Mouse (Mus musculus) MEL (cell line): Measurements from ENCODE around the gene Olfr346. TPM values are rescaled to one million over a fixed set of nuclear protein-coding genes. Genes with fewer than 3 reads are reported as not detected.

Source experiments
- DNase-seq: peaks from one replicate; pipeline ENCODE4 v3.0.0; 2011; ENCODE audit warnings: low read depth, low spot score
- H3K27ac ChIP-seq: 2 replicates; pipeline ENCODE4 v1.5.1; 2012; ENCODE audit warnings: low read depth, mild to moderate bottlenecking, control low read depth, low read length, moderate library complexity; ENCODE audit not compliant: control insufficient read depth
- H3K27me3 ChIP-seq, 2 experiments: fragments of 150-350 bp in 1 of 2; sonication (generic) in 1 of 2; 2 replicates each; pipeline ENCODE4 v1.6.1; 2012; ENCODE audit warnings: low read length in 2 of 2, mild to moderate bottlenecking in 2 of 2, improper control_type of control experiment in 1 of 2, moderate library complexity in 1 of 2; ENCODE audit not compliant: insufficient read depth in 2 of 2, control insufficient read depth in 1 of 2
- H3K36me3 ChIP-seq, 2 experiments: 2 replicates each; pipeline ENCODE4 v1.6.1; 2012 to 2014; ENCODE audit warnings: low read length in 2 of 2, improper control_type of control experiment in 1 of 2, inconsistent platforms in 1 of 2, mild to moderate bottlenecking in 1 of 2; ENCODE audit not compliant: insufficient read depth in 2 of 2, control insufficient read depth in 1 of 2
- H3K4me1 ChIP-seq, 2 experiments: fragments of 150-350 bp in 1 of 2; sonication (generic) in 1 of 2; 2 replicates each; pipeline ENCODE4 v1.6.1; 2012; ENCODE audit warnings: low read length in 2 of 2, improper control_type of control experiment in 1 of 2, mild to moderate bottlenecking in 1 of 2; ENCODE audit not compliant: insufficient read depth in 2 of 2, control insufficient read depth in 1 of 2
- H3K4me3 ChIP-seq, 2 experiments: fragments of 150-350 bp in 1 of 2; sonication (generic) in 1 of 2; 2 replicates each; pipeline ENCODE4 v1.5.1; 2012; ENCODE audit warnings: low read depth in 2 of 2, low read length in 2 of 2, mild to moderate bottlenecking in 2 of 2, moderate library complexity in 2 of 2, control low read depth in 1 of 2, improper control_type of control experiment in 1 of 2; ENCODE audit not compliant: control insufficient read depth in 1 of 2, insufficient read depth in 1 of 2
- H3K79me2 ChIP-seq: 2 replicates; pipeline ENCODE4 v1.6.1; 2012; ENCODE audit warnings: mild to moderate bottlenecking, low read length, moderate library complexity; ENCODE audit not compliant: control insufficient read depth, poor library complexity, insufficient read depth
- H3K9ac ChIP-seq: 2 replicates; pipeline ENCODE4 v1.6.1; 2012; ENCODE audit warnings: low read depth, mild to moderate bottlenecking, control low read depth, low read length, moderate library complexity; ENCODE audit not compliant: control insufficient read depth, poor library complexity, severe bottlenecking
- H3K9me3 ChIP-seq: fragments of 150-350 bp; sonication (generic); replicated peaks from 2 replicates; pipeline ENCODE4 v1.6.1; 2012; ENCODE audit warnings: mild to moderate bottlenecking, low read length, improper control_type of control experiment, moderate library complexity; ENCODE audit not compliant: insufficient read depth
- BHLHE40 ChIP-seq: IDR thresholded peaks from 2 replicates; pipeline ENCODE4 v1.6.1; 2012; ENCODE audit warnings: low read depth, mild to moderate bottlenecking, inconsistent platforms, low read length, improper control_type of control experiment, borderline replicate concordance
- CHD1 ChIP-seq: IDR thresholded peaks from 2 replicates; pipeline ENCODE4 v1.6.1; 2012; ENCODE audit warnings: low read depth, mild to moderate bottlenecking, inconsistent platforms, low read length, improper control_type of control experiment
- CHD2 ChIP-seq: IDR thresholded peaks from 2 replicates; pipeline ENCODE4 v1.6.1; 2011; ENCODE audit warnings: low read length, improper control_type of control experiment
- E2F4 ChIP-seq: IDR thresholded peaks from 2 replicates; pipeline ENCODE4 v1.6.1; 2011; ENCODE audit warnings: low read depth, low read length, improper control_type of control experiment, borderline replicate concordance
- ELF1 ChIP-seq: IDR thresholded peaks from 2 replicates; pipeline ENCODE4 v1.6.1; 2014; ENCODE audit warnings: low read depth, mild to moderate bottlenecking, inconsistent platforms, low read length, improper control_type of control experiment, moderate library complexity
- EP300 ChIP-seq, 2 experiments: IDR thresholded peaks; 2 replicates each; pipeline ENCODE4 v1.6.1; 2011; ENCODE audit warnings: improper control_type of control experiment in 2 of 2, low read length in 2 of 2, low read depth in 1 of 2, mild to moderate bottlenecking in 1 of 2
- ETS1 ChIP-seq: IDR thresholded peaks from 2 replicates; pipeline ENCODE4 v1.6.1; 2012; ENCODE audit warnings: low read depth, mild to moderate bottlenecking, inconsistent platforms, low read length, improper control_type of control experiment, moderate library complexity
- GABPA ChIP-seq: IDR thresholded peaks from 2 replicates; pipeline ENCODE4 v1.6.1; 2012; ENCODE audit warnings: low read depth, mild to moderate bottlenecking, inconsistent platforms, low read length, improper control_type of control experiment, moderate library complexity
- HCFC1 ChIP-seq: IDR thresholded peaks from 2 replicates; pipeline ENCODE4 v1.6.1; 2012; ENCODE audit warnings: low read depth, mild to moderate bottlenecking, inconsistent platforms, low read length, improper control_type of control experiment, moderate library complexity
- JUND ChIP-seq: IDR thresholded peaks from 2 replicates; pipeline ENCODE4 v1.6.1; 2011; ENCODE audit warnings: low read depth, mild to moderate bottlenecking, improper control_type of control experiment, low read length
- MAFK ChIP-seq: IDR thresholded peaks from 2 replicates; pipeline ENCODE4 v1.6.1; 2011; ENCODE audit warnings: low read depth, mild to moderate bottlenecking, low read length, improper control_type of control experiment, borderline replicate concordance
- MAX ChIP-seq: IDR thresholded peaks from 2 replicates; pipeline ENCODE4 v1.6.1; 2011; ENCODE audit warnings: low read length, improper control_type of control experiment
- MAZ ChIP-seq: IDR thresholded peaks from 2 replicates; pipeline ENCODE4 v1.6.1; 2012; ENCODE audit warnings: low read depth, mild to moderate bottlenecking, inconsistent platforms, low read length, improper control_type of control experiment
- MYC ChIP-seq: IDR thresholded peaks from 2 replicates; pipeline ENCODE4 v1.6.1; 2011; ENCODE audit warnings: low read depth, mild to moderate bottlenecking, low read length, improper control_type of control experiment, moderate library complexity
- NRF1 ChIP-seq: IDR thresholded peaks from 2 replicates; pipeline ENCODE4 v1.6.1; 2014; ENCODE audit warnings: low read depth, mild to moderate bottlenecking, inconsistent platforms, low read length, improper control_type of control experiment, moderate library complexity; ENCODE audit not compliant: poor library complexity, insufficient read depth, severe bottlenecking
- POLR2AphosphoS5 ChIP-seq: IDR thresholded peaks from 2 replicates; pipeline ENCODE4 v1.6.1; 2012; ENCODE audit warnings: low read depth, borderline replicate concordance, mild to moderate bottlenecking, inconsistent platforms, low read length, moderate library complexity, mixed read lengths
- RAD21 ChIP-seq: IDR thresholded peaks from 2 replicates; pipeline ENCODE4 v1.6.1; 2011; ENCODE audit warnings: mild to moderate bottlenecking, low read depth, low read length, improper control_type of control experiment
- SIN3A ChIP-seq: IDR thresholded peaks from 2 replicates; pipeline ENCODE4 v1.6.1; 2012; ENCODE audit warnings: low read length, improper control_type of control experiment, inconsistent platforms
- TBP ChIP-seq: IDR thresholded peaks from 2 replicates; pipeline ENCODE4 v1.8.0; 2011; ENCODE audit warnings: low read depth, low read length, improper control_type of control experiment
- TCF12 ChIP-seq: IDR thresholded peaks from 2 replicates; pipeline ENCODE4 v1.6.1; 2014; ENCODE audit warnings: low read depth, mild to moderate bottlenecking, inconsistent platforms, low read length, improper control_type of control experiment, moderate library complexity
- USF1 ChIP-seq: IDR thresholded peaks from 2 replicates; pipeline ENCODE4 v1.6.1; 2014; ENCODE audit warnings: low read depth, mild to moderate bottlenecking, inconsistent platforms, low read length, improper control_type of control experiment, moderate library complexity
- USF2 ChIP-seq, 2 experiments: IDR thresholded peaks; 2 replicates each; pipeline ENCODE4 v1.6.1; 2011 to 2012; ENCODE audit warnings: improper control_type of control experiment in 2 of 2, low read length in 2 of 2, borderline replicate concordance in 1 of 2, inconsistent platforms in 1 of 2, low read depth in 1 of 2, mild to moderate bottlenecking in 1 of 2; ENCODE audit not compliant: insufficient read depth in 1 of 2
- ZC3H11A ChIP-seq: IDR thresholded peaks from 2 replicates; pipeline ENCODE4 v1.6.1; 2012; ENCODE audit warnings: low read depth, mild to moderate bottlenecking, inconsistent platforms, low read length, improper control_type of control experiment
- ZKSCAN1 ChIP-seq: IDR thresholded peaks from 2 replicates; pipeline ENCODE4 v1.6.1; 2012; ENCODE audit warnings: low read depth, mild to moderate bottlenecking, inconsistent platforms, low read length, improper control_type of control experiment, moderate library complexity
- ZNF384 ChIP-seq: IDR thresholded peaks from 2 replicates; pipeline ENCODE4 v1.6.1; 2012; ENCODE audit warnings: low read depth, mild to moderate bottlenecking, inconsistent platforms, low read length, improper control_type of control experiment
- polyA plus RNA-seq, 2 experiments: library from polyadenylated mRNA; stranded (reverse) in 1 of 2; unstranded in 1 of 2; fragments of >175 nt in 1 of 2; fragments of >200 nt in 1 of 2; gene quantifications; 2 replicates each; pipeline versions ENCODE4 v1.2.1 to v1.2.4; 2012; ENCODE audit warnings: low replicate concordance in 2 of 2, low read depth in 1 of 2; ENCODE audit not compliant: insufficient read length in 2 of 2, insufficient read depth in 1 of 2, missing spikeins in 1 of 2
- total RNA-seq: library from RNA; depleted of rRNA; stranded (reverse); fragments of 300-350 nt; gene quantifications from 2 replicates; pipeline ENCODE4 v1.2.3, GENCODE M21; 2012; rRNA removed

Gene Olfr346
- not detected in 2 replicates for total RNA-seq
- polyA plus RNA-seq: not detected

DNA sequence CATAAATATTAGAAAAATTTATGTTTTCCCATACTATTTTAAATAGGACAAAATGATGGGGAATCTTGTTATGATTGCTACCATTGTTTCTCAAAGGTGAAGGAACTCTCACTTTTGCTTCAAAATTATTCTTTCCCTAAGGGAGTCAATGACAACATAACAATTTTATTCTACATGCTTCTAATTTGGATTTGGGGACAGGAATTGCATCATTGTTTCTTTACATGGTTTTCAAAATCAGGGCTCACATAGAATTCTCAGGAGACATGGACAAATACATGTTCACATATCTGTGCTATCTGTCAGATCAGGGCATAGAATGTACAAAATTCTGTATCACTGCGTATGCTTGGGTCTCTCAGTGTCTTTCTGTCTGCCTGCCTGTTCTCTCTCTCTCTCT, at the start of gene Olfr346:
Olfr346 (plus strand) TSS at position 301 of the 400 bp plus-strand sequence.
- H3K4me3 ChIP-seq: no peak within 1 kb of the TSS
- no peak for DNase-seq
- H3K27me3 ChIP-seq: no peaks in the 10 kb centered on the region
- H3K9me3 ChIP-seq: no peaks in the 10 kb centered on the region
- H3K4me1 ChIP-seq: no peaks in the 10 kb centered on the region
- H3K27ac ChIP-seq: no peak within 1 kb of the TSS
- no peaks in the 10 kb centered on the region for H3K79me2 ChIP-seq
- no peaks in the 10 kb centered on the region for H3K36me3 ChIP-seq
- TF ChIP-seq SIN3A: no peak
- no peak for TF ChIP-seq USF2 (IDR thresholded peaks at IDR 0.05; ENCODE audit: borderline replicate concordance in 1 of 2, insufficient read depth in 1 of 2, low read depth in 1 of 2, low read length in 2 of 2)
- no peak for TF ChIP-seq USF1
- TF ChIP-seq E2F4: no peak
- TF ChIP-seq ZKSCAN1: no peak
- TF ChIP-seq TCF12: no peak
- TF ChIP-seq ETS1: no peak
- TF ChIP-seq NRF1: no peak
- no peak for TF ChIP-seq TBP
- TF ChIP-seq MAZ: no peak
- no peak for TF ChIP-seq ZC3H11A
- no peak for TF ChIP-seq MYC
- H3K9ac ChIP-seq: no peak within 1 kb of the TSS

DNA sequence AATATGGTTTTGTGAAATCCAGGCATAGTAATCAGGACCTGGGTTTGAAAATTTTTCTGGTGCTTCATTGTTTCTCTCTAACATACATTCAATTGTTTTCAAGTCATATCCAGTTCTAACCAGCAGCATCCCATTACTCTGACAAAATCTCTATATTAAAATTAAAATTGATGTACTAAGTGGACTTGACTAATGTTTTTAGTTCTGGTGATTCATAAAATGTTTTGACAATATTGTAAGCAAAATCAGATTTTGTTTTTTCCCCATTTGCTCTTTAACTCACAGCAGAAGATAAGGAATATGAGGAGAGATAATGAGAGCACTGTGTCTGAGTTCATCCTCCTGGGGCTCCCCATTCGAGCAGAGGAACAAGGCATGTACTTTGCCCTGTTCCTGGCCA, 45.8 kb upstream of the Olfr346 start, which contains the start of gene Olfr345:
Olfr345 (plus strand) TSS at position 301 of the 400 bp plus-strand sequence.
- no peaks in the 10 kb centered on the region for H3K36me3 ChIP-seq
- no peaks in the 10 kb centered on the region for H3K79me2 ChIP-seq
- TF ChIP-seq ETS1 (no peak), HCFC1 (no peak), USF1 (no peak), MAX (no peak), ZNF384 (no peak), RAD21 (no peak), EP300 (IDR thresholded peaks at IDR 0.05; ENCODE audit: low read depth in 1 of 2, low read length in 2 of 2) (no peak), MAFK (no peak), BHLHE40 (no peak), GABPA (no peak), NRF1 (no peak), POLR2AphosphoS5 (no peak), JUND (no peak), ELF1 (no peak), ZC3H11A (no peak), CHD1 (no peak), CHD2 (no peak)
- TF ChIP-seq, all 39 proteins: peak for 0
- H3K4me1 ChIP-seq: no peaks in the 10 kb centered on the region
- no peak for DNase-seq
- H3K4me3 ChIP-seq: no peak within 1 kb of the TSS
- H3K9me3 ChIP-seq: no peaks in the 10 kb centered on the region
- no peaks in the 10 kb centered on the region for H3K27me3 ChIP-seq
- no peak within 1 kb of the TSS for H3K27ac ChIP-seq
- no peak within 1 kb of the TSS for H3K9ac ChIP-seq
